Mouse (Mus musculus) embryonic facial prominence, embryonic 13.5 days (tissue): Measurements from ENCODE around the gene Pdcd11. TPM values are rescaled to one million over a fixed set of nuclear protein-coding genes. Genes with fewer than 3 reads are reported as not detected.

Experiments used
- ATAC-seq: fragments of 200-750 bp; cut with Nextera tagmentation; 2 replicates; pipeline ENCODE4 v1.8.0; 2017; ENCODE audit warnings: low read depth; ENCODE audit not compliant: insufficient number of reproducible peaks, insufficient read depth, low FRiP score, low TSS enrichment
- H3K27ac ChIP-seq: fragments of 300-500 bp; sonication (generic); 2 replicates; pipeline ENCODE4 v1.5.1; 2015; ENCODE audit warnings: moderate library complexity, mild to moderate bottlenecking, inconsistent platforms
- H3K27me3 ChIP-seq: fragments of 300-500 bp; sonication (generic); 2 replicates; pipeline ENCODE4 v1.6.1; 2015; ENCODE audit warnings: mild to moderate bottlenecking, inconsistent platforms
- H3K36me3 ChIP-seq: fragments of 300-500 bp; sonication (generic); 2 replicates; pipeline ENCODE4 v1.6.1; 2015; ENCODE audit warnings: mild to moderate bottlenecking, inconsistent platforms
- H3K4me1 ChIP-seq: fragments of 300-500 bp; sonication (generic); 2 replicates; pipeline ENCODE4 v1.6.1; 2015; ENCODE audit warnings: inconsistent platforms
- H3K4me2 ChIP-seq: fragments of 300-500 bp; sonication (generic); 2 replicates; pipeline ENCODE4 v1.6.1; 2015; ENCODE audit warnings: moderate library complexity, mild to moderate bottlenecking, inconsistent platforms
- H3K4me3 ChIP-seq: fragments of 300-500 bp; sonication (generic); 2 replicates; pipeline ENCODE4 v1.5.1; 2015; ENCODE audit warnings: mild to moderate bottlenecking, inconsistent platforms
- H3K9ac ChIP-seq: fragments of 300-500 bp; sonication (generic); 2 replicates; pipeline ENCODE4 v1.6.1; 2015; ENCODE audit warnings: mild to moderate bottlenecking, inconsistent platforms
- H3K9me3 ChIP-seq: fragments of 300-500 bp; sonication (generic); 2 replicates; pipeline ENCODE4 v1.6.1; 2016; ENCODE audit warnings: inconsistent platforms
- WGBS: fragments of 180-500 bp; shearing (Covaris S2); methylation state at CpG from one replicate; pipeline ENCODE4 v1.1.7; 2015; ENCODE audit warnings: mixed read lengths; 5-methylcytosine and 5-hydroxymethylcytosine counted together
- polyA plus RNA-seq: library from polyadenylated mRNA; unstranded; fragments of >200 nt; fragmentation: Nextera tagmentation; extraction: Ambion mirVana; gene quantifications from 2 replicates; pipeline ENCODE4 v1.2.1, GENCODE M21; 2015

Pdcd11 gene
- polyA plus RNA-seq, 1 experiment from 2014 or later: 11.5 TPM

DNA sequence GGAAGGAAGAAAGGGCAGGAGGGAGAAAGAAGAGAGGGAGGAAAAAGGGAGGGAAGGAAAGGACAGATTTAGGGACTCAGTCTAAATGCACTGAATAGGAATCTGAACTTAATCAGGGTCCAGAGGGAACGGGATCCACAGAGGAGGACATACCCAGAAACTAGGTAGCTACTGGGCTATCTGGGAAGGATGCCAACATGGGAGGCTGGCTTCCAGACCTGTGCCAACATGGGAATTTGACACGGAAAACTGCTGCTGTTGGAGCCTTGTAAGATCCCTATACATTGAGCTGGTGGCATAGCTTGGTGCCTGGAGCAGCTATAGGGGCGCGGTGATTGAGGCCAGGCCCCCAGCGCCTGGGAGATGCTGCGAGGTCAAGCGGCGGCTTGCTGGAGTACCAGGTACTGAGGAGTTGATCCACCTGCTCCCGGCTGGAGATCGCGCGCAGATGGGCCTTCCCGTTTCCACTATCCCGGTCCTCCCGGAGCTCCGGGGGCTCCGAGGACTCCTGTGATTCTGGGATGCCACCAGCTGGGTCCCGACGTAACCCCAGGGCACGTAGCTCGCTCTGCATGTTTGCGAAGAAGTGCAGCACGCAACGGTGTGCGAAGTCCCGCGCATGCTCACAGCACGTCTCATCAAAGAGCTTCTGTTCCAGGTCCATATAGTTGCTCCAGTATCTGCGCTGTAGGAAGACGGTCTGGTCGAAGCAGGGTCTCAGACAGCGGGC is 60.9 kb downstream of the Pdcd11 start:
- H3K4me2 ChIP-seq: peak overlapping the region; percentile 65
- peak overlapping the region; percentile 64 for H3K9ac ChIP-seq
- H3K9me3 ChIP-seq: no peaks in the 10 kb centered on the region
- 26% methylated on average over 32 of the region's 32 CpGs for WGBS
- H3K4me3 ChIP-seq: peak overlapping the region; percentile 39
- peaks cover 13% of the 10 kb centered on the region for H3K4me1 ChIP-seq
- ATAC-seq: no peak
- no peak overlapping the region for H3K27ac ChIP-seq
- H3K27me3 ChIP-seq: peaks cover 12% of the 10 kb centered on the region
- no peaks in the 10 kb centered on the region for H3K36me3 ChIP-seq

GRCm38 (mm10) chr19:47152062-47152369 is 61.4 kb downstream of the Pdcd11 start:
- H3K4me3 ChIP-seq: peak overlapping the region; percentile 39

DNA sequence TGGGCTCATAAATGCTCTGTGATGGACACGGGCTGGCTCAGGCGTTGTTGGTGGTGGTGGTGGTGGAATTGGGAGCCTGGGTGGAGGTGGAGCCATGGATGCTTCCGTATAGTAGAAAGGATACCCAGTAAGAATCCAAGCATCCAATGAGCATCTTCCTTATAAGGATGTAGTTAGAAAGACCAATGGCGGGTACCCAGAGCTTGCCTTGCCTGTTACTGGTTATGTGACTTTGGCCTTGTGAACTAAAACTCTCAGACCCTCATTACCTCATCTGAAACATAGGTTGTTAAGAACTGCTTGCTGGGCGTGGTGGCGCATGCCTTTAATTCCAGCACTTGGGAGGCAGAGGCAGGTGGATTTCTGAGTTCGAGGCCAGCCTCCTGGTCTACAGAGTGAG is 63.2 kb downstream of the Pdcd11 start:
- Histone ChIP-seq H3K9me3 (no peaks in the 10 kb centered on the region), H3K36me3 (no peaks in the 10 kb centered on the region), H3K27me3 (peaks cover 12% of the 10 kb centered on the region), H3K9ac (no peak overlapping the region), H3K4me3 (no peak overlapping the region), H3K4me1 (peaks cover 13% of the 10 kb centered on the region), H3K4me2 (no peak overlapping the region), H3K27ac (no peak overlapping the region)
- no peak for ATAC-seq
- WGBS: 87% methylated on average over 7 of the region's 7 CpGs

More at GRCm38 (mm10) chr19:47152062-47152369, 61.4 kb downstream of the Pdcd11 start:
- Histone ChIP-seq H3K4me1 (peaks cover 13% of the 10 kb centered on the region), H3K27me3 (peaks cover 12% of the 10 kb centered on the region), H3K9me3 (no peaks in the 10 kb centered on the region), H3K9ac (peak overlapping the region; percentile 64), H3K27ac (no peak overlapping the region), H3K4me2 (peak overlapping the region; percentile 65), H3K36me3 (no peaks in the 10 kb centered on the region)
- WGBS: 60% methylated on average over 12 of the region's 12 CpGs
- no peak for ATAC-seq

DNA sequence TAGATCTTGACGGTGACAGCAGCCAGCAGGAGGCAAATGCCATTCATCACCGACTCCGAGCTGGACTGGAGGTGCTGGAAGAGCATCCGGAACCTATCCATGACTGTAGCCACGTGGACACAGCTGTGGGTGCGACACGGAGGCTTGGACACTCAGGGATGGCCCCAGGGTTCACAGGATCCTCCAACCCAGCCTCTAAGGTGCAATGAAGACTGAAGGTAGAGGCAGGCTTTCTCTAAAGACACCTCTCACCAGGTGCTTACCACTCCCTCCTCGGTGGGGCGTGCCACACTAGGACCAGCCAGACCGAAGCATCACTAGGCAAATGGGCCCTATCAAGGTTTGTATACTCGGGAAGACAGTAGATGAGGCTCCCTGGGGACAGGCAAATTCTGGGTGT is 67.1 kb downstream of the Pdcd11 start, which contains the start of gene Calhm3:
Gene Calhm3, minus strand, starts transcription at position 101 of the 400 bp plus-strand sequence.
- WGBS: 84% methylated on average over 11 of the region's 11 CpGs
- H3K4me2 ChIP-seq: no peak within 1 kb of the TSS
- no peaks in the 10 kb centered on the region for H3K9me3 ChIP-seq
- H3K4me1 ChIP-seq: no peaks in the 10 kb centered on the region
- H3K4me3 ChIP-seq: no peak within 1 kb of the TSS
- no peak for ATAC-seq
- H3K9ac ChIP-seq: no peak within 1 kb of the TSS
- no peaks in the 10 kb centered on the region for H3K36me3 ChIP-seq
- H3K27ac ChIP-seq: no peak within 1 kb of the TSS
- H3K27me3 ChIP-seq: no peaks in the 10 kb centered on the region

GRCm38 (mm10) chr19:47161669-47162068 is 71.1 kb downstream of the Pdcd11 start:
- H3K4me1 ChIP-seq: no peaks in the 10 kb centered on the region
- no peak overlapping the region for H3K27ac ChIP-seq
- no peak for ATAC-seq
- H3K36me3 ChIP-seq: no peaks in the 10 kb centered on the region
- 48% methylated on average over 4 of the region's 4 CpGs for WGBS
- H3K9ac ChIP-seq: no peak overlapping the region
- no peak overlapping the region for H3K4me3 ChIP-seq
- no peaks in the 10 kb centered on the region for H3K9me3 ChIP-seq
- H3K27me3 ChIP-seq: no peaks in the 10 kb centered on the region
- no peak overlapping the region for H3K4me2 ChIP-seq

- H3K4me3 ChIP-seq: no peak overlapping the region
- no peak overlapping the region for H3K4me2 ChIP-seq
- H3K4me1 ChIP-seq: 0 out of 2 replicates have a peak, but pooled peaks cover 4% of the 10 kb centered on the region
- WGBS: 90% methylated on average over 6 of the region's 6 CpGs
- no peak overlapping the region for H3K27ac ChIP-seq
- H3K9me3 ChIP-seq: no peaks in the 10 kb centered on the region
- no peak overlapping the region for H3K9ac ChIP-seq
- no peaks in the 10 kb centered on the region for H3K36me3 ChIP-seq
- no peak for ATAC-seq
- H3K27me3 ChIP-seq: 0 out of 2 replicates have a peak, but pooled peaks cover 4% of the 10 kb centered on the region
Measured at GRCm38 (mm10) chr19:47163176-47163744, 72.7 kb downstream of the Pdcd11 start.

GRCm38 (mm10) chr19:47166758-47167157 is 76.2 kb downstream of the Pdcd11 start:
- ATAC-seq: no peak
- Histone ChIP-seq H3K4me3 (no peak overlapping the region), H3K4me2 (no peak overlapping the region), H3K9me3 (no peaks in the 10 kb centered on the region), H3K36me3 (no peaks in the 10 kb centered on the region), H3K27ac (no peak overlapping the region), H3K4me1 (0 out of 2 replicates have a peak, but pooled peaks cover 4% of the 10 kb centered on the region), H3K9ac (no peak overlapping the region), H3K27me3 (0 out of 2 replicates have a peak, but pooled peaks cover 4% of the 10 kb centered on the region)
- 42% methylated on average over 3 of the region's 3 CpGs for WGBS

GRCm38 (mm10) chr19:47167617-47168214 is 77.1 kb downstream of the Pdcd11 start:
- 0 out of 2 replicates have a peak, but pooled peaks cover 4% of the 10 kb centered on the region for H3K4me1 ChIP-seq
- 0 out of 2 replicates have a peak, but pooled peaks cover 4% of the 10 kb centered on the region for H3K27me3 ChIP-seq
- H3K27ac ChIP-seq: no peak overlapping the region
- 48% methylated on average over 7 of the region's 7 CpGs for WGBS
- no peaks in the 10 kb centered on the region for H3K36me3 ChIP-seq
- H3K9me3 ChIP-seq: no peaks in the 10 kb centered on the region
- no peak overlapping the region for H3K4me3 ChIP-seq
- H3K4me2 ChIP-seq: peak overlapping the region; percentile 38; the same call in 1 of the 2 replicates
- ATAC-seq: no peak
- no peak overlapping the region for H3K9ac ChIP-seq

DNA sequence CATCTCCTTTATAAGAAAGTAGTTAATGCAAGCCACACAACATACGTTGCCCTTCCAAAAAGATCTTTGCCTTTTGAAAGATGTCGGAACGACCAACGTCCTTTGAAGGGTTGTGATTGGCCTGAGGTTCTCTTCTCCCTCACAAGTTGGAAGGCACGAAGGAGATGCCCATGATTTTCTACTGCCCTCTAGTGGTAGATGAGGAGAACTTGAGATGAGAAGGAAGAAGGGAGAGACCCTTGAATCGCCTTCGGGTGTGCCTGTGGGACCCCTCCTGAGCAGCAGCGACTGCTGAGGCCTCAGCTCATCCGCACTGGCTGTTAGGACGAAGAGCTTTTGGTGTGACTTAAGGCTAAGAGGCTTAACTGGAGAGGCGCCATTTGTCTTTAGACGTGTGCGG is 77.7 kb downstream of the Pdcd11 start:
- no peak for ATAC-seq
- Histone ChIP-seq H3K4me1 (0 out of 2 replicates have a peak, but pooled peaks cover 4% of the 10 kb centered on the region), H3K9me3 (no peaks in the 10 kb centered on the region), H3K27me3 (0 out of 2 replicates have a peak, but pooled peaks cover 4% of the 10 kb centered on the region), H3K36me3 (no peaks in the 10 kb centered on the region), H3K4me2 (peak overlapping the region; percentile 38), H3K9ac (no peak overlapping the region), H3K4me3 (no peak overlapping the region), H3K27ac (no peak overlapping the region)
- 6% methylated on average over 13 of the region's 13 CpGs for WGBS

DNA sequence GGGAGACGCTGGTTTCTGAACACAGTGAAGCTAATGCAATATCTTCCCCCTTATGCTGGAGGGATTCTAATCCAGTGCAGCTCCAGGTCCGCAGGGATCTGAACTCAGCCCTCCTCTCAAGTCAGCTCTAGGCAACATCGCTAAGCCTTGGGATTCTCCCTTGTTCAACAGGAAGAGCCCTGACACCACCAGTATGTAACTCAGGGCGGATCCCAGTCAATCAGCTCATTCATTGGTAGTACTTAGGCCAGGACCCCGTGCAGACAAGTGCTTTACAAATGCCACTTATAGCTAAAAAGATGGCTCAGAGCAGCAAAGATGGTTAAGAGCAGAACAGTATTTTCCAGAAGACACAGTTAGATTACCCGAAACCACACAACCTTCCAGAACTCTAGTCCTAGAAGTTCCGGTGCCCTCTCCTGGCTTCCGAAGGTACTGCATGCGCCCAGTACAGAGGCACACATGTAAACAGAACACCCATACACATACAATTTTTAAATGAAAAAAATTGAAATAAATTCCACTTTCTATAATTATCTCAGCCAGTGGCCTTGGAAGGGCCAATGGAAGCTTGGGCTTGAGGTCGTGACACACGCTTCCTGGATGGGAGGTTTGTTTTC is 78.3 kb downstream of the Pdcd11 start:
- no peak overlapping the region for H3K4me3 ChIP-seq
- H3K9ac ChIP-seq: no peak overlapping the region
- 0 out of 2 replicates have a peak, but pooled peaks cover 4% of the 10 kb centered on the region for H3K4me1 ChIP-seq
- ATAC-seq: no peak
- H3K36me3 ChIP-seq: no peaks in the 10 kb centered on the region
- 0 out of 2 replicates have a peak, but pooled peaks cover 4% of the 10 kb centered on the region for H3K27me3 ChIP-seq
- peak overlapping the region; percentile 38 for H3K4me2 ChIP-seq
- 18% methylated on average over 11 of the region's 11 CpGs for WGBS
- no peaks in the 10 kb centered on the region for H3K9me3 ChIP-seq
- H3K27ac ChIP-seq: no peak overlapping the region

- no peak for ATAC-seq
- H3K9ac ChIP-seq: no peak overlapping the region
- peaks cover 7% of the 10 kb centered on the region for H3K4me1 ChIP-seq
- no peaks in the 10 kb centered on the region for H3K9me3 ChIP-seq
- H3K4me2 ChIP-seq: no peak overlapping the region
- peaks cover 13% of the 10 kb centered on the region for H3K27me3 ChIP-seq
- 52% methylated on average over 3 of the region's 3 CpGs for WGBS
- H3K27ac ChIP-seq: no peak overlapping the region
- H3K4me3 ChIP-seq: no peak overlapping the region
- no peaks in the 10 kb centered on the region for H3K36me3 ChIP-seq
Measured at GRCm38 (mm10) chr19:47174515-47174914, 83.9 kb downstream of the Pdcd11 start.
